Mouse (Mus musculus) erythroid progenitor cell, adult 5-6 weeks (primary cell): ENCODE measurements around the gene Radil. TPM values are rescaled to one million over a fixed set of nuclear protein-coding genes. Genes with fewer than 3 reads are reported as not detected.

ENCODE experiments used
- total RNA-seq, 2 experiments: library from RNA; stranded (forward) in 1 of 2; stranded (reverse) in 1 of 2; fragments of 150-400 nt in 1 of 2; fragments of 186-747, 209-891 nt in 1 of 2; gene quantifications; 2 replicates each; pipeline versions ENCODE4 v1.2.3 to v1.2.4; 2015 to 2017; ENCODE audit warnings: low replicate concordance in 2 of 2

Radil gene
- total RNA-seq, 2 experiments from 2014 or later = not detected

Other genes starting within 250 kb of the Radil start
- 3.8 and 6.1 TPM in 2 replicates for gene Foxk1, start 149.6 kb downstream of the Radil start, total RNA-seq (2015; ENCODE audit: low replicate concordance)
- gene Foxk1, start 149.6 kb downstream of the Radil start, total RNA-seq (2017; ENCODE audit: low replicate concordance) = 1.9 and 3.5 TPM in 2 replicates
- gene Ap5z1, start 87.2 kb downstream of the Radil start, total RNA-seq (2015; ENCODE audit: low replicate concordance) = 5.0 and 14.8 TPM in 2 replicates
- 2.6 and 10.1 TPM in 2 replicates for gene Ap5z1, start 87.2 kb downstream of the Radil start, total RNA-seq (2017; ENCODE audit: low replicate concordance)
- gene Papolb, start 21.0 kb downstream of the Radil start, total RNA-seq (2015; ENCODE audit: low replicate concordance) = not detected in 2 replicates
- not detected in 2 replicates for gene Papolb, start 21.0 kb downstream of the Radil start, total RNA-seq (2017; ENCODE audit: low replicate concordance)
- gene Mmd2, start 57.7 kb upstream of the Radil start, total RNA-seq (2015; ENCODE audit: low replicate concordance) = not detected in 2 replicates
- not detected in 2 replicates for gene Mmd2, start 57.7 kb upstream of the Radil start, total RNA-seq (2017; ENCODE audit: low replicate concordance)
- 42.9 and 54.5 TPM in 2 replicates for gene Wipi2, start 76.6 kb upstream of the Radil start, total RNA-seq (2015; ENCODE audit: low replicate concordance)
- gene Wipi2, start 76.6 kb upstream of the Radil start, total RNA-seq (2017; ENCODE audit: low replicate concordance) = 67.9 and 91.3 TPM in 2 replicates
- gene Slc29a4, start 141.4 kb upstream of the Radil start, total RNA-seq (2015; ENCODE audit: low replicate concordance) = not detected in 2 replicates
- gene Slc29a4, start 141.4 kb upstream of the Radil start, total RNA-seq (2017; ENCODE audit: low replicate concordance) = not detected in 2 replicates